Mouse (Mus musculus) liver, embryonic 15.5 days (tissue): ENCODE data around the gene Bglap3. TPM values are rescaled to one million over a fixed set of nuclear protein-coding genes. Genes with fewer than 3 reads are reported as not detected.
A peak's percentile ranks its signal among the peaks of the same experiment; 100 is the strongest.
"Not testable (repeated sequence)": the region's sequence is repeated elsewhere in the genome, so short reads cannot be mapped to it uniquely, and the experiment has no call there.

Experiments used
- ATAC-seq: fragments of 200-750 bp; cut with Nextera tagmentation; 2 replicates; pipeline ENCODE4 v1.8.0; 2017; ENCODE audit warnings: moderate number of reproducible peaks, mild to moderate bottlenecking, moderate library complexity; ENCODE audit not compliant: insufficient read depth
- H3K27ac ChIP-seq: fragments of 300-500 bp; sonication (generic); replicated peaks from 2 replicates; pipeline ENCODE4 v1.5.1; 2015; ENCODE audit warnings: mild to moderate bottlenecking, inconsistent platforms
- H3K27me3 ChIP-seq: fragments of 300-500 bp; sonication (generic); 2 replicates; pipeline ENCODE4 v1.6.1; 2015; ENCODE audit warnings: mild to moderate bottlenecking, inconsistent platforms
- H3K36me3 ChIP-seq: fragments of 300-500 bp; sonication (generic); replicated peaks from 2 replicates; pipeline ENCODE4 v1.6.1; 2015; ENCODE audit warnings: moderate library complexity, mild to moderate bottlenecking, inconsistent platforms
- H3K4me1 ChIP-seq: fragments of 300-500 bp; sonication (generic); replicated peaks from 2 replicates; pipeline ENCODE4 v1.6.1; 2015; ENCODE audit warnings: inconsistent platforms
- H3K4me2 ChIP-seq: fragments of 300-500 bp; sonication (generic); 2 replicates; pipeline ENCODE4 v1.6.1; 2015; ENCODE audit warnings: moderate library complexity, mild to moderate bottlenecking, inconsistent platforms
- H3K4me3 ChIP-seq: fragments of 300-500 bp; sonication (generic); replicated peaks from 2 replicates; pipeline ENCODE4 v1.5.1; 2015; ENCODE audit warnings: mild to moderate bottlenecking, inconsistent platforms
- H3K9ac ChIP-seq: fragments of 300-500 bp; sonication (generic); 2 replicates; pipeline ENCODE4 v1.6.1; 2015; ENCODE audit warnings: moderate library complexity, mild to moderate bottlenecking, inconsistent platforms
- H3K9me3 ChIP-seq: fragments of 300-500 bp; sonication (generic); replicated peaks from 2 replicates; pipeline ENCODE4 v1.6.1; 2016; ENCODE audit warnings: inconsistent platforms
- WGBS: fragments of 180-500 bp; shearing (Covaris S2); methylation state at CpG from one replicate; pipeline ENCODE4 v1.1.7; 2015; ENCODE audit warnings: mixed read lengths; ENCODE audit not compliant: insufficient replicate concordance; 5-methylcytosine and 5-hydroxymethylcytosine counted together
- polyA plus RNA-seq: library from polyadenylated mRNA; unstranded; fragments of >200 nt; fragmentation: Nextera tagmentation; extraction: Ambion mirVana; gene quantifications from 2 replicates; pipeline ENCODE4 v1.2.1, GENCODE M21; 2015

Bglap3 gene
- 0.28 and 0.71 TPM in 2 replicates for polyA plus RNA-seq

GRCm38 (mm10) chr3:88372643-88373042 is at the start of gene Bglap3:
TSS of gene Bglap3 (minus strand) at chr3:88372743.
- ATAC-seq = not testable (repeated sequence)

GRCm38 (mm10) chr3:88422020-88422720 is 49.6 kb upstream of the Bglap3 start:
- Histone ChIP-seq H3K4me2 (peak overlapping the region; percentile 40), H3K36me3 (peaks cover 45% of the 10 kb centered on the region), H3K9me3 (no peaks in the 10 kb centered on the region), H3K4me3 (no peak overlapping the region), H3K27me3 (no peaks in the 10 kb centered on the region), H3K4me1 (peaks cover 62% of the 10 kb centered on the region), H3K27ac (peak overlapping the region; percentile 76), H3K9ac (peak overlapping the region; percentile 33; the same call in 1 of the 2 replicates)
- no peak for ATAC-seq
- 34% methylated on average over 9 of the region's 9 CpGs for WGBS

More at GRCm38 (mm10) chr3:88372643-88373042, at the start of gene Bglap3:
- H3K27ac ChIP-seq, H3K27me3 ChIP-seq, H3K9ac ChIP-seq, H3K4me1 ChIP-seq, H3K4me3 ChIP-seq, H3K4me2 ChIP-seq, H3K9me3 ChIP-seq, H3K36me3 ChIP-seq: not testable (repeated sequence)
- 79% methylated on average over 9 of the region's 9 CpGs for WGBS

- Histone ChIP-seq H3K9me3 (no peaks in the 10 kb centered on the region), H3K27me3 (no peaks in the 10 kb centered on the region), H3K4me2 (no peak overlapping the region), H3K9ac (no peak overlapping the region), H3K4me3 (no peak overlapping the region), H3K4me1 (peaks cover 68% of the 10 kb centered on the region), H3K27ac (0 out of 2 replicates have a peak overlapping the region, but pooled peaks have one; percentile 76), H3K36me3 (peaks cover 59% of the 10 kb centered on the region)
- ATAC-seq = no peak
- WGBS = 90% methylated on average over 19 of the region's 19 CpGs
These were observed 48.2 kb upstream of the Bglap3 start for GRCm38 (mm10) chr3:88420771-88421170.

GRCm38 (mm10) chr3:88418016-88418415 is 45.5 kb upstream of the Bglap3 start:
- 83% methylated on average over 6 of the region's 6 CpGs for WGBS
- no peaks in the 10 kb centered on the region for H3K9me3 ChIP-seq
- H3K4me2 ChIP-seq = no peak overlapping the region
- peak overlapping the region; percentile 6; the same call in 1 of the 2 replicates for H3K27ac ChIP-seq
- H3K9ac ChIP-seq = no peak overlapping the region
- no peaks in the 10 kb centered on the region for H3K27me3 ChIP-seq
- H3K4me1 ChIP-seq = peaks cover 72% of the 10 kb centered on the region
- ATAC-seq = no peak
- H3K4me3 ChIP-seq = no peak overlapping the region
- peaks cover 85% of the 10 kb centered on the region for H3K36me3 ChIP-seq

GRCm38 (mm10) chr3:88415668-88416067 is 43.1 kb upstream of the Bglap3 start:
- H3K27ac ChIP-seq = peak overlapping the region; percentile 10

GRCm38 (mm10) chr3:88412636-88413035 is 40.1 kb upstream of the Bglap3 start:
- Histone ChIP-seq H3K27ac (peak overlapping the region; percentile 90; the same call in 1 of the 2 replicates), H3K9ac (peak overlapping the region; percentile 41; the same call in 1 of the 2 replicates), H3K4me3 (no peak overlapping the region), H3K36me3 (peaks cover 56% of the 10 kb centered on the region), H3K4me2 (no peak overlapping the region), H3K9me3 (no peaks in the 10 kb centered on the region), H3K4me1 (peaks cover 83% of the 10 kb centered on the region), H3K27me3 (no peaks in the 10 kb centered on the region)
- ATAC-seq = no peak
- 73% methylated on average over 11 of the region's 11 CpGs for WGBS

More at GRCm38 (mm10) chr3:88415668-88416067, 43.1 kb upstream of the Bglap3 start:
- no peak overlapping the region; the same call in 1 of the 2 replicates for H3K9ac ChIP-seq
- no peak for ATAC-seq
- H3K27me3 ChIP-seq = no peaks in the 10 kb centered on the region
- peaks cover 87% of the 10 kb centered on the region for H3K36me3 ChIP-seq
- no peaks in the 10 kb centered on the region for H3K9me3 ChIP-seq
- WGBS = 49% methylated on average over 4 of the region's 4 CpGs
- H3K4me1 ChIP-seq = peaks cover 74% of the 10 kb centered on the region
- H3K4me2 ChIP-seq = no peak overlapping the region
- H3K4me3 ChIP-seq = no peak overlapping the region

- Histone ChIP-seq H3K36me3 (peaks cover 47% of the 10 kb centered on the region), H3K4me1 (peaks cover 91% of the 10 kb centered on the region), H3K4me3 (peak overlapping the region; percentile 17; the same call in 1 of the 2 replicates), H3K9me3 (no peaks in the 10 kb centered on the region), H3K27ac (peak overlapping the region; percentile 90), H3K27me3 (no peaks in the 10 kb centered on the region), H3K9ac (peak overlapping the region; percentile 41), H3K4me2 (peak overlapping the region; percentile 84)
- WGBS = 51% methylated on average over 4 of the region's 4 CpGs
- peak; percentile 42; the same call in 1 of the 2 replicates for ATAC-seq
These were observed 39.1 kb upstream of the Bglap3 start for GRCm38 (mm10) chr3:88411681-88412080.

GRCm38 (mm10) chr3:88410645-88411031 is 38.1 kb upstream of the Bglap3 start:
- no peaks in the 10 kb centered on the region for H3K9me3 ChIP-seq
- peaks cover 88% of the 10 kb centered on the region for H3K4me1 ChIP-seq
- peak overlapping the region; percentile 74 for H3K4me3 ChIP-seq
- ATAC-seq = no peak
- peak overlapping the region; percentile 68 for H3K9ac ChIP-seq
- H3K36me3 ChIP-seq = peaks cover 36% of the 10 kb centered on the region
- H3K4me2 ChIP-seq = peak overlapping the region; percentile 84
- H3K27me3 ChIP-seq = no peaks in the 10 kb centered on the region
- WGBS = 22% methylated on average over 7 of the region's 7 CpGs
- peak overlapping the region; percentile 90 for H3K27ac ChIP-seq

- ATAC-seq = peak; percentile 91
- WGBS = under 1% methylated on average over 54 of the region's 54 CpGs
- peak within 1 kb of the TSS; percentile 90 for H3K27ac ChIP-seq
- peaks cover 35% of the 10 kb centered on the region for H3K36me3 ChIP-seq
- peak within 1 kb of the TSS; percentile 74 for H3K4me3 ChIP-seq
- peaks cover 82% of the 10 kb centered on the region for H3K4me1 ChIP-seq
- H3K4me2 ChIP-seq = peak within 1 kb of the TSS; percentile 84
- H3K27me3 ChIP-seq = no peaks in the 10 kb centered on the region
- peak within 1 kb of the TSS; percentile 68 for H3K9ac ChIP-seq
- H3K9me3 ChIP-seq = no peaks in the 10 kb centered on the region
These were observed 37.5 kb upstream of the Bglap3 start, which contains the start of gene Pmf1 for GRCm38 (mm10) chr3:88409741-88410644. TSS of gene Pmf1 (minus strand) at chr3:88410331.

GRCm38 (mm10) chr3:88408953-88409352 is 36.4 kb upstream of the Bglap3 start:
- H3K9ac ChIP-seq = peak overlapping the region; percentile 68
- peak overlapping the region; percentile 84 for H3K4me2 ChIP-seq
- ATAC-seq = no peak
- 29% methylated on average over 5 of the region's 5 CpGs for WGBS
- H3K36me3 ChIP-seq = peaks cover 28% of the 10 kb centered on the region
- peak overlapping the region; percentile 90 for H3K27ac ChIP-seq
- peak overlapping the region; percentile 74 for H3K4me3 ChIP-seq
- no peaks in the 10 kb centered on the region for H3K27me3 ChIP-seq
- H3K4me1 ChIP-seq = peaks cover 73% of the 10 kb centered on the region
- no peaks in the 10 kb centered on the region for H3K9me3 ChIP-seq
